Mouse (Mus musculus) heart, postnatal 0 days (tissue): ENCODE results near the gene Gjb2. TPM values are rescaled to one million over a fixed set of nuclear protein-coding genes. Genes with fewer than 3 reads are reported as not detected.
A peak's percentile ranks its signal among the peaks of the same experiment; 100 is the strongest.
"Not testable (repeated sequence)": the region's sequence is repeated elsewhere in the genome, so short reads cannot be mapped to it uniquely, and the experiment has no call there.

Experiments
- ATAC-seq: fragments of 200-750 bp; cut with Nextera tagmentation; 2 replicates; pipeline ENCODE4 v1.8.0; 2017; ENCODE audit warnings: low read depth, moderate number of reproducible peaks, moderate library complexity; ENCODE audit not compliant: insufficient read depth
- DNase-seq: peaks from one replicate; pipeline ENCODE4 v3.0.0-alpha.2; 2016; ENCODE audit warnings: low spot score
- H3K27ac ChIP-seq: fragments of 300-500 bp; sonication (generic); 2 replicates; pipeline ENCODE4 v1.5.1; 2014; ENCODE audit warnings: low read depth, mild to moderate bottlenecking
- H3K27me3 ChIP-seq: fragments of 300-500 bp; sonication (generic); 2 replicates; pipeline ENCODE4 v1.6.1; 2014; ENCODE audit warnings: low read length, mixed read lengths; ENCODE audit not compliant: control insufficient read depth, insufficient read depth
- H3K36me3 ChIP-seq: fragments of 300-500 bp; sonication (generic); replicated peaks from 2 replicates; pipeline ENCODE4 v1.6.1; 2014; ENCODE audit warnings: low read length, mixed read lengths; ENCODE audit not compliant: control insufficient read depth, insufficient read depth
- H3K4me1 ChIP-seq: fragments of 300-500 bp; sonication (generic); 2 replicates; pipeline ENCODE4 v1.6.1; 2014; ENCODE audit warnings: antibody characterized with exemption; ENCODE audit not compliant: control insufficient read depth, insufficient read depth
- H3K4me2 ChIP-seq: fragments of 300-500 bp; sonication (generic); 2 replicates; pipeline ENCODE4 v1.6.1; 2014; ENCODE audit warnings: low read depth, mild to moderate bottlenecking, low read length, moderate library complexity
- H3K4me3 ChIP-seq: fragments of 300-500 bp; sonication (generic); 2 replicates; pipeline ENCODE4 v1.5.1; 2014; ENCODE audit warnings: low read depth, low read length
- H3K9ac ChIP-seq: fragments of 300-500 bp; sonication (generic); replicated peaks from 2 replicates; pipeline ENCODE4 v1.6.1; 2014; ENCODE audit warnings: low read depth, low read length, mixed read lengths
- H3K9me3 ChIP-seq: fragments of 300-500 bp; sonication (generic); replicated peaks from 2 replicates; pipeline ENCODE4 v1.6.1; 2016; ENCODE audit warnings: low read length; ENCODE audit not compliant: control insufficient read depth
- CTCF ChIP-seq: IDR thresholded peaks from 2 replicates; pipeline ENCODE4 v1.5.1; 2016; ENCODE audit warnings: antibody characterized with exemption, control low read depth, low read depth
- EP300 ChIP-seq: IDR thresholded peaks from 2 replicates; pipeline ENCODE4 v1.6.1; 2016; ENCODE audit warnings: antibody characterized with exemption, low read depth
- WGBS: fragments of 180-500 bp; shearing (Covaris S2); extraction: QIAGEN DNeasy Blood & Tissue Kit; methylation state at CpG from one replicate; pipeline ENCODE4 v1.1.7; 2014; 5-methylcytosine and 5-hydroxymethylcytosine counted together
- polyA plus RNA-seq: library from polyadenylated mRNA; unstranded; fragments of >200 nt; fragmentation: Nextera tagmentation; extraction: Ambion mirVana; gene quantifications from 2 replicates; pipeline ENCODE4 v1.2.1, GENCODE M21; 2015
- total RNA-seq: library from RNA; depleted of rRNA; stranded (reverse); fragments of >200 nt; gene quantifications from 2 replicates; pipeline ENCODE4 v1.2.3, GENCODE M21; 2014; ENCODE audit warnings: low replicate concordance

The Gjb2 gene
- total and polyA plus RNA-seq, 2 experiments from 2014 or later: 0.04 to 0.10 TPM

DNA sequence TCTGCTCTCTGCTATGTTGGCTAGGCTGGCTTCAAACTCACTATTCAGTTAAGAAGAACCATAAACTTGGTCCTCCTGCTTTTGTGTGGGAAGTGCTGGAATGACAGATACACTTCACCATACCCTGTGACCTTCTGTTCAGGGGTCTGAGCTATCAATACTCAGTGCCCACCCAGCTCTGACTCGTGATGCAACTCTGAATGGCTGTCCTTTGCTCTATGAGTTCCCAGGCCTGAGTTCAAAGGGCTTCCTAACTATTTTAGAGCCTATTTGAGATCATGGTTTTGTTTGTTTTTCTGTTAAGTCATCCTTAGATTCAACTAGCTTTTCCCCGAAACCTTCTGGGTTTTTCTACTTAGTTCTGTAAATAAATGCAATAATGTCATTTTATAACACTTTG, 14.5 kb downstream of the Gjb2 start:
- no peaks in the 10 kb centered on the region for H3K27me3 ChIP-seq
- no peak for ATAC-seq
- peaks cover 4% of the 10 kb centered on the region; the same call in 1 of the 2 replicates for H3K4me1 ChIP-seq
- 68% methylated on average over 2 of the region's 2 CpGs for WGBS
- TF ChIP-seq CTCF (no peak), EP300 (no peak)
- DNase-seq: no peak
- no peaks in the 10 kb centered on the region for H3K9me3 ChIP-seq
- H3K27ac ChIP-seq: no peak overlapping the region
- H3K9ac ChIP-seq: no peak overlapping the region
- H3K36me3 ChIP-seq: no peaks in the 10 kb centered on the region
- H3K4me2 ChIP-seq: no peak overlapping the region
- no peak overlapping the region for H3K4me3 ChIP-seq

DNA sequence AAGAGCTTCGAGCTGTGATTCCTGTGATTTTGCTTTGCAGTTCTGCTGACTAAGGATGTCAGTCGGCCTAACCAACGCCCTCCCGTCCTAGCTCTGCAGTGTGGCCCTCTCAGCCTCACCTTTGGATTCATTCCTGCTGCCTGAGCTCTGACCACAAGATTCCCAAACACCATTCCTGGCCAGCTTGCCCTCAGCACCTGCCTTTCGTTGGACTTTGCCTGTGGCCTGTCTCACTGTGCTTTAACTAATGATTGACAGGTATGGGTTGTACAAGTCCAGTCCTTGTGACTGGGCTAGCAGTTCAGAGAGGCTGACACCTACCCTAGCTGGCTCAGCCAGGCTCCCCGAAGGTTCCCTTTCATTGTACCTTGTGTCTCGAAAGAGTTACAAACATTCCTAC, 15.4 kb downstream of the Gjb2 start:
- 76% methylated on average over 7 of the region's 7 CpGs for WGBS

DNA sequence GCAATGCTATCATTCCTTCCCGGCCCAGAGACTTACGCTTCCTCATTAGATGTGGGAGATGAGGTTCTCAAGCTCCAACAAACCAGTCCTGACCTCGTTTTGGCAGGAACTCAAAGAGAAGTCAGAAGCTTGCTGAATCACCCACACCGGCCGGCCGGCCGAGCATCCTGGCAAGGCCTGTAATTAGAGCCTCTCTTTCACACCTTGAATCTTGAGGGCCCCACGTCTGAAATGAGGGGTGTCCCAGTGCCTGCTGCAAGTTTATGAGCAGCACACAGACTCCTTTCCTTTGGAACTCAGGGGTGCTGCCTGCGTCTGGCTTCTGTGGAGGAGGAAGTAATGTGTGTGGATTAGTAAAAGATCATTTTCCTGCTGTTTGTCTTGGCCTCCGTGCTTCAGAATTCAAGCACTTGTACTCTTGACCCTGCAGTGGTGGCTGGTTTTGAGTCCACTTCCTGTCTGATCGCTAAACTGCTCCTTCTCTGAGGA, 20.3 kb downstream of the Gjb2 start:
- Histone ChIP-seq H3K4me1 (peaks cover 4% of the 10 kb centered on the region; the same call in 1 of the 2 replicates), H3K9ac (no peak overlapping the region), H3K4me2 (no peak overlapping the region), H3K36me3 (no peaks in the 10 kb centered on the region), H3K27ac (no peak overlapping the region), H3K27me3 (no peaks in the 10 kb centered on the region), H3K9me3 (no peaks in the 10 kb centered on the region), H3K4me3 (no peak overlapping the region)
- no peak for ATAC-seq
- peak; percentile 40 for DNase-seq
- WGBS: 41% methylated on average over 11 of the region's 11 CpGs
- TF ChIP-seq CTCF (no peak), EP300 (no peak)

More for the DNA sequence above, 15.4 kb downstream of the Gjb2 start:
- Histone ChIP-seq H3K4me1 (peaks cover 4% of the 10 kb centered on the region; the same call in 1 of the 2 replicates), H3K4me3 (no peak overlapping the region), H3K4me2 (no peak overlapping the region), H3K9me3 (no peaks in the 10 kb centered on the region), H3K27ac (no peak overlapping the region), H3K27me3 (no peaks in the 10 kb centered on the region), H3K36me3 (no peaks in the 10 kb centered on the region), H3K9ac (no peak overlapping the region)
- ATAC-seq: no peak
- DNase-seq: no peak
- TF ChIP-seq EP300 (no peak), CTCF (no peak)

DNA sequence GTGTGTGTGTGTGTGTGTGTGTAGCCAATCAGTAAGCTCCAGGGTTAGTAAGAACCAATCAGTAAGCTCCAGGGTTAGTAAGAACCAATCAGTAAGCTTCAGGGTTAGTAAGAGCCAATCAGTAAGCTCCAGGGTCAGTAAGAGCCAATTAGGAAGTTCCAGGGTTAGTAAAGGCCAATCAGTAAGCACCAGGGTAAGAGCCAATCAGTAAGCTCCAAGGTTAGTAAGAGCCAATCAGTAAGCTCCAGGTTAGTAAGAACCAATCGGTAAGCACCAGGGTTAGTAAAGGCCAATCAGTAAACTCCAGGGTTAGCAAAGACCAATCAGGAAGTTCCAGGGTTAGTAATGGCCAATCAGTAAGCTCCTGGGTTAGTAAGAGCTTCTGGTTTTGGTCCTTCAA, 21.6 kb downstream of the Gjb2 start:
- 94% methylated on average over 1 of the region's 1 CpGs for WGBS
- Histone ChIP-seq H3K4me3 (no peak overlapping the region), H3K4me2 (no peak overlapping the region), H3K9ac (no peak overlapping the region), H3K27me3 (no peaks in the 10 kb centered on the region), H3K27ac (no peak overlapping the region), H3K9me3 (no peaks in the 10 kb centered on the region), H3K36me3 (no peaks in the 10 kb centered on the region), H3K4me1 (peaks cover 4% of the 10 kb centered on the region; the same call in 1 of the 2 replicates)
- TF ChIP-seq CTCF: no peak
- TF ChIP-seq EP300: no peak
- ATAC-seq (no peak), DNase-seq (no peak)

DNA sequence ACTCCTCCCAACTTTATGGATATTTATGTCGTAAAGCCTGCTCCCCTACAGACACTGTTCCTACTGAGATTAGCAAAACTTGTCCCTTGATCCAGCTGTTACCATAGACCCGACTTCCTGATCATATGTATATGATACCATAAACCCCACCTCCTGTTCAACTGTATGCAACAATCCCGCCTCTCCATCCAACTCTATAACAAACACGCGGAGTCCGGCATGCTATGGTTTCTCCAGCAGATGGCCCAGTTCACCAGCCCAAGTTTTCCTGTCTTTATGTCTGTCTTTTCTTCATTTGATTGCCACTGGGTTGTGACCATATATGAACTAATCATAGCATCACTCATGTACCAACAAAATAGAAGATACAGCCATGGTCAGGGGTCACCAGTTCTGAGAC, 29.0 kb downstream of the Gjb2 start:
- no peak for ATAC-seq
- WGBS: 77% methylated on average over 6 of the region's 6 CpGs
- TF ChIP-seq CTCF (peak; percentile 15; the same call in 1 of the 2 replicates), EP300 (no peak)

DNA sequence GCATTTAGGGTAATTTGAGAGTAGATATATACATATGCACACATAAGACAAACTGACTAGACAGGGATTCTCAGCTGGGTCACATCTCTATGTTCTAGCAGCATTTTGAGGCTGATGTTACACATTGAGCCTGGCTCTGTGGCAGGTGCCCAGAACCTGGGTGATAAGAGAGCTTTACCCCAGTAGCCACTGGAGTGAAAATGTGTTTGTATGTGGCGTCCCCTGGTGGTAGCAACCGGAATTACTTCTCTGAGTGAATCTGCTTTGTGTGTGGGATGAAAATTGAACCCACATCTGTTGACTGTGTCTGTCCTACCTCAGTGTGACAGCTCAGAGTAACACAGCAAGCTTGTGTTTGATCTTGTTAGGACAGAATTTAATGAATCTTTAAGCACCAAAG, 34.6 kb downstream of the Gjb2 start:
- not testable (repeated sequence) for H3K27me3 ChIP-seq, H3K4me1 ChIP-seq, H3K36me3 ChIP-seq, H3K4me2 ChIP-seq, H3K9me3 ChIP-seq, H3K9ac ChIP-seq, H3K27ac ChIP-seq, H3K4me3 ChIP-seq, DNase-seq, ATAC-seq
- WGBS: 5% methylated on average over 2 of the region's 2 CpGs
- peak; percentile 59 for TF ChIP-seq CTCF

More for the DNA sequence above, 29.0 kb downstream of the Gjb2 start:
- no peaks in the 10 kb centered on the region for H3K36me3 ChIP-seq
- H3K4me2 ChIP-seq: no peak overlapping the region
- no peak for DNase-seq
- no peak overlapping the region for H3K9ac ChIP-seq
- H3K4me3 ChIP-seq: no peak overlapping the region
- H3K27me3 ChIP-seq: no peaks in the 10 kb centered on the region
- no peaks in the 10 kb centered on the region for H3K4me1 ChIP-seq
- no peak overlapping the region for H3K27ac ChIP-seq
- H3K9me3 ChIP-seq: no peaks in the 10 kb centered on the region
